Mouse (Mus musculus) olfactory bulb, adult 2 months (tissue): ENCODE data around the gene Cdca4.
"Not testable (repeated sequence)": the region's sequence is repeated elsewhere in the genome, so short reads cannot be mapped to it uniquely, and the experiment has no call there.

ENCODE experiments used
- CTCF ChIP-seq: fragments of 200-500 bp; IDR thresholded peaks from 2 replicates; pipeline ENCODE4 v1.5.1; 2012; ENCODE audit warnings: low read depth, mild to moderate bottlenecking, low read length, moderate library complexity; ENCODE audit not compliant: insufficient read depth
- POLR2A ChIP-seq: fragments of 200-500 bp; IDR thresholded peaks from 2 replicates; pipeline ENCODE4 v1.6.1; 2012; ENCODE audit warnings: mild to moderate bottlenecking, low read depth, low read length, moderate library complexity; ENCODE audit not compliant: insufficient read depth

DNA sequence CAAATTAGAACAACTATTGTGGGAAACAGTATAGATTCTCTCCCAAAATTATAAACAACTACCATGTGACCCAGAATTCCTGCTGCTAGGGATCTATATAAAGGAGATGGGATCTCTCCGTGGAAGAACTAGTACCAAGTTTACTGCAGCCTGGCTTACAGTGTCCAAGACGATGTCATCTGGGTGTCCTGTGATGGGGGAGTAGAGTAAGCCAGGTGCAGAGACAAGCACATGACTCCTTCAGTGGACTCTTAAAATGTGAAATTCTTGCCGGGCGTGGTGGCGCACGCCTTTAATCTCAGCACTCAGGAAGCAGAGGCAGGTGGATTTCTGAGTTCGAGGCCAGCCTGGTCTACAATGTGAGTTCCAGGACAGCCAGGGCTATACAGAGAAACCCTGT, 12.4 kb downstream of the Cdca4 start:
- not testable (repeated sequence) for TF ChIP-seq CTCF, POLR2A
